Mouse (Mus musculus) testis, adult 2 months (tissue): ENCODE measurements at regions not wholly inside any gene's neighbourhood (a gene's known extent, or its start where the extent isn't known, plus 50 kb on each side); places are given as distances from the start of the nearest gene placed in this dataset.

Experiments used
- CTCF ChIP-seq: fragments of 200-500 bp; IDR thresholded peaks from 2 replicates; pipeline ENCODE4 v1.5.1; 2012; ENCODE audit warnings: low read depth, mild to moderate bottlenecking, inconsistent platforms, low read length, moderate library complexity; ENCODE audit not compliant: control insufficient read depth, insufficient read depth, insufficient replicate concordance
- POLR2A ChIP-seq: fragments of 200-500 bp; IDR thresholded peaks from 2 replicates; pipeline ENCODE4 v1.6.1; 2012; ENCODE audit warnings: low read depth, mild to moderate bottlenecking, inconsistent platforms, low read length, moderate library complexity; ENCODE audit not compliant: control insufficient read depth

GRCm38 (mm10) chr12:11887291-11887690 is 374.6 kb upstream of the Fam49a start:
- TF ChIP-seq POLR2A: no peak
- no peak for TF ChIP-seq CTCF
